Mouse (Mus musculus) midbrain, embryonic 12.5 days (tissue): ENCODE results near the gene Thumpd3. TPM values are rescaled to one million over a fixed set of nuclear protein-coding genes. Genes with fewer than 3 reads are reported as not detected.
A peak's percentile ranks its signal among the peaks of the same experiment; 100 is the strongest.

Experiments
- ATAC-seq: fragments of 200-750 bp; cut with Nextera tagmentation; 2 replicates; pipeline ENCODE4 v1.8.0; 2017; ENCODE audit warnings: low read depth, moderate TSS enrichment, moderate library complexity; ENCODE audit not compliant: low FRiP score
- H3K27ac ChIP-seq: fragments of 300-500 bp; sonication (generic); replicated peaks from 2 replicates; pipeline ENCODE4 v1.5.1; 2016; ENCODE audit warnings: mild to moderate bottlenecking
- H3K27me3 ChIP-seq: fragments of 300-500 bp; sonication (generic); 2 replicates; pipeline ENCODE4 v1.6.1; 2016; ENCODE audit warnings: mild to moderate bottlenecking
- H3K36me3 ChIP-seq: fragments of 300-500 bp; sonication (generic); 2 replicates; pipeline ENCODE4 v1.6.1; 2016
- H3K4me1 ChIP-seq: fragments of 300-500 bp; sonication (generic); 2 replicates; pipeline ENCODE4 v1.6.1; 2016
- H3K4me2 ChIP-seq: fragments of 300-500 bp; sonication (generic); replicated peaks from 2 replicates; pipeline ENCODE4 v1.6.1; 2016; ENCODE audit warnings: mild to moderate bottlenecking, moderate library complexity
- H3K4me3 ChIP-seq: fragments of 300-500 bp; sonication (generic); 2 replicates; pipeline ENCODE4 v1.5.1; 2016; ENCODE audit warnings: mild to moderate bottlenecking
- H3K9ac ChIP-seq: fragments of 300-500 bp; sonication (generic); replicated peaks from 2 replicates; pipeline ENCODE4 v1.6.1; 2016; ENCODE audit warnings: mild to moderate bottlenecking, moderate library complexity
- H3K9me3 ChIP-seq: fragments of 300-500 bp; sonication (generic); 2 replicates; pipeline ENCODE4 v1.6.1; 2016; ENCODE audit warnings: mild to moderate bottlenecking
- WGBS: fragments of 180-500 bp; shearing (Covaris S2); methylation state at CpG from one replicate; pipeline ENCODE4 v1.1.7; 2016; 5-methylcytosine and 5-hydroxymethylcytosine counted together
- polyA plus RNA-seq: library from polyadenylated mRNA; unstranded; fragments of >200 nt; fragmentation: Nextera tagmentation; extraction: Ambion mirVana; gene quantifications from 2 replicates; pipeline ENCODE4 v1.2.1, GENCODE M21; 2016

Gene Thumpd3
- polyA plus RNA-seq, 1 experiment from 2014 or later, result 63.9 TPM

GRCm38 (mm10) chr6:113038735-113039058 lies 7.3 kb upstream of the Thumpd3 start:
- 0 out of 2 replicates have a peak, but pooled peaks cover 3% of the 10 kb centered on the region for H3K27me3 ChIP-seq
- 47% methylated on average over 5 of the region's 5 CpGs for WGBS
- H3K4me3 ChIP-seq, result no peak overlapping the region
- H3K4me2 ChIP-seq, result peak overlapping the region; percentile 43; the same call in 1 of the 2 replicates
- H3K9me3 ChIP-seq, result no peaks in the 10 kb centered on the region
- H3K36me3 ChIP-seq, result no peaks in the 10 kb centered on the region
- H3K4me1 ChIP-seq, result peaks cover 11% of the 10 kb centered on the region
- H3K9ac ChIP-seq, result no peak overlapping the region
- peak; percentile 30; the same call in 1 of the 2 replicates for ATAC-seq
- peak overlapping the region; percentile 46; the same call in 1 of the 2 replicates for H3K27ac ChIP-seq

- Histone ChIP-seq H3K27ac (no peak overlapping the region), H3K27me3 (0 out of 2 replicates have a peak, but pooled peaks cover 3% of the 10 kb centered on the region), H3K4me1 (peaks cover 16% of the 10 kb centered on the region), H3K4me3 (no peak overlapping the region), H3K4me2 (no peak overlapping the region), H3K36me3 (no peaks in the 10 kb centered on the region), H3K9me3 (no peaks in the 10 kb centered on the region), H3K9ac (no peak overlapping the region)
- 86% methylated on average over 2 of the region's 2 CpGs for WGBS
- ATAC-seq, result no peak
Observed at GRCm38 (mm10) chr6:113040319-113040718, 5.7 kb upstream of the Thumpd3 start.

- no peak overlapping the region for H3K27ac ChIP-seq
- no peaks in the 10 kb centered on the region for H3K36me3 ChIP-seq
- H3K4me2 ChIP-seq, result no peak overlapping the region
- WGBS, result 85% methylated on average over 11 of the region's 11 CpGs
- 0 out of 2 replicates have a peak, but pooled peaks cover 2% of the 10 kb centered on the region for H3K27me3 ChIP-seq
- peaks cover 18% of the 10 kb centered on the region for H3K4me1 ChIP-seq
- H3K9me3 ChIP-seq, result no peaks in the 10 kb centered on the region
- no peak overlapping the region for H3K9ac ChIP-seq
- ATAC-seq, result no peak
- no peak overlapping the region for H3K4me3 ChIP-seq
Observed at GRCm38 (mm10) chr6:113041215-113041990, 4.6 kb upstream of the Thumpd3 start.

- Histone ChIP-seq H3K4me3 (peak overlapping the region; percentile 89), H3K27ac (peak overlapping the region; percentile 88), H3K36me3 (peaks cover 18% of the 10 kb centered on the region; the same call in 1 of the 2 replicates), H3K9me3 (no peaks in the 10 kb centered on the region), H3K27me3 (no peaks in the 10 kb centered on the region), H3K4me2 (peak overlapping the region; percentile 93), H3K4me1 (peaks cover 21% of the 10 kb centered on the region), H3K9ac (peak overlapping the region; percentile 82)
- 1% methylated on average over 11 of the region's 11 CpGs for WGBS
- ATAC-seq, result peak; percentile 52
Observed at GRCm38 (mm10) chr6:113045575-113045974, 450 bp upstream of the Thumpd3 start.

GRCm38 (mm10) chr6:113047016-113047746 lies 1.2 kb downstream of the Thumpd3 start:
- Histone ChIP-seq H3K9me3 (no peaks in the 10 kb centered on the region), H3K4me1 (peaks cover 21% of the 10 kb centered on the region), H3K36me3 (peaks cover 28% of the 10 kb centered on the region), H3K4me3 (peak overlapping the region; percentile 89), H3K9ac (peak overlapping the region; percentile 74; the same call in 1 of the 2 replicates), H3K4me2 (peak overlapping the region; percentile 93), H3K27me3 (no peaks in the 10 kb centered on the region), H3K27ac (no peak overlapping the region; the same call in 1 of the 2 replicates)
- WGBS, result 68% methylated on average over 15 of the region's 15 CpGs
- ATAC-seq, result no peak

GRCm38 (mm10) chr6:113048371-113048770 lies 2.3 kb downstream of the Thumpd3 start:
- Histone ChIP-seq H3K4me2 (no peak overlapping the region), H3K36me3 (peaks cover 38% of the 10 kb centered on the region), H3K9ac (no peak overlapping the region), H3K9me3 (no peaks in the 10 kb centered on the region), H3K4me3 (no peak overlapping the region), H3K4me1 (peaks cover 21% of the 10 kb centered on the region), H3K27ac (no peak overlapping the region), H3K27me3 (no peaks in the 10 kb centered on the region)
- no peak for ATAC-seq
- WGBS, result 98% methylated on average over 2 of the region's 2 CpGs

- ATAC-seq, result no peak
- H3K36me3 ChIP-seq, result peaks cover 46% of the 10 kb centered on the region
Observed at GRCm38 (mm10) chr6:113049159-113049558, 3.1 kb downstream of the Thumpd3 start.

GRCm38 (mm10) chr6:113052972-113053371 lies 6.9 kb downstream of the Thumpd3 start:
- Histone ChIP-seq H3K27me3 (no peaks in the 10 kb centered on the region), H3K4me1 (peaks cover 4% of the 10 kb centered on the region; the same call in 1 of the 2 replicates), H3K36me3 (peaks cover 78% of the 10 kb centered on the region), H3K9me3 (no peaks in the 10 kb centered on the region), H3K27ac (no peak overlapping the region), H3K4me3 (no peak overlapping the region), H3K9ac (no peak overlapping the region), H3K4me2 (no peak overlapping the region)
- WGBS, result 87% methylated on average over 3 of the region's 3 CpGs
- ATAC-seq, result no peak

More at GRCm38 (mm10) chr6:113049159-113049558, 3.1 kb downstream of the Thumpd3 start:
- 93% methylated on average over 3 of the region's 3 CpGs for WGBS
- H3K27ac ChIP-seq, result no peak overlapping the region
- no peak overlapping the region for H3K4me3 ChIP-seq
- no peak overlapping the region for H3K4me2 ChIP-seq
- no peak overlapping the region for H3K9ac ChIP-seq
- H3K27me3 ChIP-seq, result no peaks in the 10 kb centered on the region
- peaks cover 21% of the 10 kb centered on the region for H3K4me1 ChIP-seq
- H3K9me3 ChIP-seq, result no peaks in the 10 kb centered on the region

- no peaks in the 10 kb centered on the region for H3K27me3 ChIP-seq
- no peak overlapping the region for H3K9ac ChIP-seq
- H3K9me3 ChIP-seq, result no peaks in the 10 kb centered on the region
- ATAC-seq, result no peak
- no peak overlapping the region for H3K27ac ChIP-seq
- no peak overlapping the region for H3K4me2 ChIP-seq
- no peaks in the 10 kb centered on the region for H3K4me1 ChIP-seq
- no peak overlapping the region for H3K4me3 ChIP-seq
- 91% methylated on average over 6 of the region's 6 CpGs for WGBS
- H3K36me3 ChIP-seq, result peaks cover 80% of the 10 kb centered on the region
Observed at GRCm38 (mm10) chr6:113054552-113055107, 8.6 kb downstream of the Thumpd3 start.

- H3K9ac ChIP-seq, result no peak overlapping the region
- no peak for ATAC-seq
- H3K27me3 ChIP-seq, result no peaks in the 10 kb centered on the region
- H3K4me1 ChIP-seq, result no peaks in the 10 kb centered on the region
- no peak overlapping the region for H3K4me3 ChIP-seq
- H3K9me3 ChIP-seq, result no peaks in the 10 kb centered on the region
- H3K27ac ChIP-seq, result no peak overlapping the region
- 79% methylated on average over 1 of the region's 1 CpGs for WGBS
- H3K36me3 ChIP-seq, result peaks cover 87% of the 10 kb centered on the region
- H3K4me2 ChIP-seq, result no peak overlapping the region
Observed at GRCm38 (mm10) chr6:113060892-113061563, 15.0 kb downstream of the Thumpd3 start.

- Histone ChIP-seq H3K4me2 (no peak overlapping the region), H3K27me3 (no peaks in the 10 kb centered on the region), H3K27ac (no peak overlapping the region), H3K4me1 (no peaks in the 10 kb centered on the region), H3K4me3 (no peak overlapping the region), H3K36me3 (peaks cover 89% of the 10 kb centered on the region), H3K9me3 (no peaks in the 10 kb centered on the region), H3K9ac (no peak overlapping the region)
- 27% methylated on average over 3 of the region's 3 CpGs for WGBS
- no peak for ATAC-seq
Observed at GRCm38 (mm10) chr6:113062253-113062652, 16.2 kb downstream of the Thumpd3 start.
